Mouse (Mus musculus): ENCODE measurements around the gene Mecr.

DNA sequence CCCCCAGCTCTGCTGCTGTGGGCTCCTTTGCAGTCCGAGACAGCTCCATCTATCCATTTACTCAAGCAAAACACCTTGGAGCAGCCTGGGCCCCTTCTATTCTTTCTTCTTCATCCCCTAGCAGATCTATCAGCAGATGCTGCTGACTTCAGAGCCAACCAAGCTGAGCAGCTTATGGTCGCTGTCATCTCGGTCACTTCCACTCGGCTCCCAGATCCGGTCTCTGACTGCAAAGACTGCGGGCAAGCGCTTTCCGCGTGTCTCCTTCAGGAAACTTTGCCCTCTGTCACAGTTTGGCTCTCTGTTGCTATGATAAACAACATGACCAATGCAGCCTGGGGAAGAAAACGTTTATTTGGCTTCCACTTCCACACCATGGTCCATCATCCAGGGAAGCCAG, 28.4 kb upstream of the Mecr start:
- TF ChIP-seq POLR2A (IDR thresholded peaks at IDR 0.05; ENCODE audit: borderline replicate concordance, insufficient read depth, low read length) (no peak), CTCF (IDR thresholded peaks at IDR 0.05; ENCODE audit: borderline replicate concordance, insufficient read depth, low read depth, low read length) (no peak)
